In genomic region chr6:49214928-49215747, GRCm38 (mm10) we compare ENCODE assay signal across 8 mouse cellular contexts. TPM values are rescaled to one million over a fixed set of nuclear protein-coding genes. Genes with fewer than 3 reads are reported as not detected.
A peak's percentile ranks its signal among the peaks of the same experiment; 100 is the strongest.
DNase-seq lines count a peak whose midpoint lies in the region; ATAC-seq and TF ChIP-seq lines count a peak whose summit lies in the region.

TSS of gene Igf2bp3 (minus strand) at chr6:49214957.

- H3K9me3 ChIP-seq in embryonic facial prominence, embryonic 11.5 days (replicated peaks; ENCODE audit: control insufficient read depth, low read length), result no peaks in the 10 kb centered on the region
- no peaks in the 10 kb centered on the region for H3K9me3 ChIP-seq in hindbrain, embryonic 11.5 days (ENCODE audit: control insufficient read depth, low read length)
- H3K9me3 ChIP-seq in liver, embryonic 15.5 days (replicated peaks), result no peaks in the 10 kb centered on the region

- H3K4me3 ChIP-seq in embryonic facial prominence, embryonic 11.5 days (ENCODE audit: low read depth, low read length), result peak within 1 kb of the TSS; percentile 93
- H3K4me3 ChIP-seq in hindbrain, embryonic 11.5 days (ENCODE audit: low read depth, low read length), result peak within 1 kb of the TSS; percentile 99
- H3K4me3 ChIP-seq in liver, embryonic 15.5 days (replicated peaks), result peak within 1 kb of the TSS; percentile 78
- H3K4me3 ChIP-seq in spleen, adult 2 months (ENCODE audit: extremely low read depth, insufficient read depth, insufficient read length), result peak within 1 kb of the TSS; percentile 52

- TF ChIP-seq CTCF in spleen, adult 2 months (IDR thresholded peaks at IDR 0.05; ENCODE audit: extremely low read depth, insufficient read depth, insufficient read length, insufficient replicate concordance), result no peak

- H3K27me3 ChIP-seq in embryonic facial prominence, embryonic 11.5 days (ENCODE audit: control insufficient read depth, insufficient read depth, low read length), result no peaks in the 10 kb centered on the region
- no peaks in the 10 kb centered on the region for H3K27me3 ChIP-seq in hindbrain, embryonic 11.5 days (ENCODE audit: control insufficient read depth, insufficient read depth, low read length)
- no peaks in the 10 kb centered on the region for H3K27me3 ChIP-seq in liver, embryonic 15.5 days
- H3K27me3 ChIP-seq in spleen, adult 2 months (ENCODE audit: control insufficient read depth, insufficient read depth, low read length), result peaks cover 44% of the 10 kb centered on the region

- H3K27ac ChIP-seq in embryonic facial prominence, embryonic 11.5 days (replicated peaks; ENCODE audit: low read depth, low read length), result peak within 1 kb of the TSS; percentile 99
- peak within 1 kb of the TSS; percentile 99 for H3K27ac ChIP-seq in hindbrain, embryonic 11.5 days (ENCODE audit: low read depth, low read length)
- H3K27ac ChIP-seq in liver, embryonic 15.5 days (replicated peaks), result peak within 1 kb of the TSS; percentile 97
- H3K27ac ChIP-seq in spleen, adult 2 months (ENCODE audit: insufficient read depth, low read length), result no peak within 1 kb of the TSS; the same call in 1 of the 2 replicates

- 1% methylated on average over 48 of the region's 68 CpGs for WGBS in embryonic facial prominence, embryonic 11.5 days
- WGBS in hindbrain, embryonic 11.5 days, result 1% methylated on average over 48 of the region's 68 CpGs
- WGBS in liver, embryonic 15.5 days (ENCODE audit: insufficient replicate concordance), result under 1% methylated on average over 67 of the region's 68 CpGs
- WGBS in spleen, adult 2 months, result 1% methylated on average over 63 of the region's 68 CpGs

- peak within 1 kb of the TSS; percentile 83 for H3K4me2 ChIP-seq in embryonic facial prominence, embryonic 11.5 days (ENCODE audit: low read depth, low read length)
- peak within 1 kb of the TSS; percentile 67 for H3K4me2 ChIP-seq in hindbrain, embryonic 11.5 days (replicated peaks; ENCODE audit: low read depth, low read length)
- H3K4me2 ChIP-seq in liver, embryonic 15.5 days, result peak within 1 kb of the TSS; percentile 96

- peak; percentile 69 to 84 for DNase-seq in cerebellum, postnatal 10 days
- no peak for DNase-seq in cerebellum, postnatal 36 days
- peak; percentile 97 for DNase-seq in ES-CJ7 (ENCODE audit: low read depth, low spot score)
- peak; percentile 95 for DNase-seq in embryonic facial prominence, embryonic 11.5 days (ENCODE audit: low spot score)
- peak; percentile 93 for DNase-seq in hindbrain, embryonic 11.5 days (ENCODE audit: low spot score)
- DNase-seq in spleen, adult 2 months (ENCODE audit: low read depth in 1 of 2, low spot score in 2 of 2), result peak in 1 of 2 experiments; percentile 45

- TF ChIP-seq POLR2A in spleen, adult 2 months (IDR thresholded peaks at IDR 0.05; ENCODE audit: low read depth, low read length), result no peak

- H3K36me3 ChIP-seq in embryonic facial prominence, embryonic 11.5 days (replicated peaks; ENCODE audit: control insufficient read depth, insufficient read depth, low read depth, low read length), result no peaks in the 10 kb centered on the region
- H3K36me3 ChIP-seq in hindbrain, embryonic 11.5 days (ENCODE audit: control insufficient read depth, insufficient read depth, low read length), result no peaks in the 10 kb centered on the region
- H3K36me3 ChIP-seq in liver, embryonic 15.5 days (replicated peaks), result no peaks in the 10 kb centered on the region
- H3K36me3 ChIP-seq in spleen, adult 2 months (ENCODE audit: control insufficient read depth, insufficient read depth, low read length), result no peaks in the 10 kb centered on the region

- H3K9ac ChIP-seq in embryonic facial prominence, embryonic 11.5 days (replicated peaks; ENCODE audit: low read length), result peak within 1 kb of the TSS; percentile 97
- H3K9ac ChIP-seq in hindbrain, embryonic 11.5 days (ENCODE audit: low read depth, low read length), result peak within 1 kb of the TSS; percentile 98
- peak within 1 kb of the TSS; percentile 81 for H3K9ac ChIP-seq in liver, embryonic 15.5 days

- peaks cover 5% of the 10 kb centered on the region for H3K4me1 ChIP-seq in embryonic facial prominence, embryonic 11.5 days (ENCODE audit: control insufficient read depth, insufficient read depth, low read length)
- H3K4me1 ChIP-seq in hindbrain, embryonic 11.5 days (replicated peaks; ENCODE audit: control insufficient read depth, insufficient read depth, low read length), result peaks cover 10% of the 10 kb centered on the region; the same call in 1 of the 2 replicates
- peaks cover 41% of the 10 kb centered on the region for H3K4me1 ChIP-seq in liver, embryonic 15.5 days (replicated peaks)
- peaks cover 17% of the 10 kb centered on the region for H3K4me1 ChIP-seq in spleen, adult 2 months (ENCODE audit: control insufficient read depth, insufficient read depth, insufficient read length)

- peak; percentile 68 for ATAC-seq in embryonic facial prominence, embryonic 11.5 days (replicated peaks; ENCODE audit: insufficient number of reproducible peaks, low FRiP score, low TSS enrichment, low read depth)
- peak; percentile 83 for ATAC-seq in hindbrain, embryonic 11.5 days (ENCODE audit: low FRiP score)
- peak; percentile 68 for ATAC-seq in liver, embryonic 15.5 days (ENCODE audit: insufficient read depth)
- no peak for ATAC-seq in megakaryocyte-erythroid progenitor cell, adult 5-6 weeks (replicated peaks; ENCODE audit: low FRiP score, low TSS enrichment, poor library complexity, severe bottlenecking)

RNA-seq across cellular contexts. Expression of gene Igf2bp3, which starts in this region (rescaled TPM):
- 138 and 149 TPM in 2 replicates for polyA plus RNA-seq in embryonic facial prominence, embryonic 11.5 days (2014; fragmentation: Nextera tagmentation; extraction: Ambion mirVana)
- 132 and 133 TPM in 2 replicates for polyA plus RNA-seq in hindbrain, embryonic 11.5 days (2014; fragmentation: Nextera tagmentation; extraction: Ambion mirVana)
- 16.3 and 18.5 TPM in 2 replicates for polyA plus RNA-seq in liver, embryonic 15.5 days (2015; fragmentation: Nextera tagmentation; extraction: Ambion mirVana)
- polyA plus RNA-seq in spleen, adult 2 months (2012; rRNA removed), result 0.08 and 0.15 TPM in 2 replicates
- 0.17 TPM in 1 of 2 replicates, not detected in the other for total RNA-seq in megakaryocyte-erythroid progenitor cell, adult 5-6 weeks (2014; fragmentation: Nextera tagmentation)
- not detected in 2 replicates for total RNA-seq in megakaryocyte-erythroid progenitor cell, adult 5-6 weeks (2017)

Comparison
In these comparisons a context has a peak if more than half of its experiments do, and no peak if none do; other contexts are left out.
1. RNA of gene Igf2bp3 (polyA plus RNA-seq): 138 to 149 TPM in embryonic facial prominence, embryonic 11.5 days, 132 to 133 TPM in hindbrain, embryonic 11.5 days and 16.3 to 18.5 TPM in liver, embryonic 15.5 days; 0.08 to 0.15 TPM in spleen, adult 2 months; every median in the first group is over 10 times any median in the second.
2. DNase-seq: peak in cerebellum, postnatal 10 days (2 of 2), ES-CJ7 (single experiment), embryonic facial prominence, embryonic 11.5 days (single experiment) and hindbrain, embryonic 11.5 days (single experiment); none in cerebellum, postnatal 36 days (0 of 2).
3. Peak in every context shown above with its lines, with median percentiles within 50 percentile points of each other: H3K4me2 ChIP-seq, H3K4me3 ChIP-seq and H3K9ac ChIP-seq.